Mouse (Mus musculus) mature B cell (primary cell): Measurements from ENCODE around the gene Smpdl3b.
"Not testable (repeated sequence)": the region's sequence is repeated elsewhere in the genome, so short reads cannot be mapped to it uniquely, and the experiment has no call there.

ENCODE experiments used
- in situ Hi-C: fragments of 300-500 bp; cut with MboI; formaldehyde crosslinking; loops from 2 replicates; pipeline ENCODE4 v1.14.3; 2019

Smpdl3b gene

GRCm38 (mm10) chr4:132756974-132757373 lies at the start of gene Smpdl3b:
Smpdl3b (minus strand) TSS chr4:132757252.
- in situ Hi-C loops: no loop called here

- in situ Hi-C loops: no loop called here
Measured at GRCm38 (mm10) chr4:132806620-132807191, 49.7 kb upstream of the Smpdl3b start.

GRCm38 (mm10) chr4:132805599-132806197 lies 48.6 kb upstream of the Smpdl3b start:
- in situ Hi-C loops: no loop called here

GRCm38 (mm10) chr4:132805146-132805545 lies 48.1 kb upstream of the Smpdl3b start:
- in situ Hi-C loops: no loop called here

GRCm38 (mm10) chr4:132804331-132804730 lies 47.3 kb upstream of the Smpdl3b start:
- in situ Hi-C loops: no loop called here

- in situ Hi-C loops: no loop called here
Measured at GRCm38 (mm10) chr4:132803876-132804275, 46.8 kb upstream of the Smpdl3b start.

- in situ Hi-C loops: no loop called here
Measured at GRCm38 (mm10) chr4:132803212-132803611, 46.2 kb upstream of the Smpdl3b start.

- in situ Hi-C loops: no loop called here
Measured at GRCm38 (mm10) chr4:132802171-132802637, 45.2 kb upstream of the Smpdl3b start.

- in situ Hi-C loops: no loop called here
Measured at GRCm38 (mm10) chr4:132801176-132802077, 44.4 kb upstream of the Smpdl3b start.

- in situ Hi-C loops: no loop called here
Measured at GRCm38 (mm10) chr4:132799845-132800244, 42.8 kb upstream of the Smpdl3b start.

- in situ Hi-C loops: not testable (repeated sequence)
Measured at GRCm38 (mm10) chr4:132798666-132799065, 41.6 kb upstream of the Smpdl3b start.

- in situ Hi-C loops: no loop called here
Measured at GRCm38 (mm10) chr4:132798028-132798427, 41.0 kb upstream of the Smpdl3b start.

GRCm38 (mm10) chr4:132797461-132797860 lies 40.4 kb upstream of the Smpdl3b start:
- in situ Hi-C loops: no loop called here

- in situ Hi-C loops: no loop called here
Measured at GRCm38 (mm10) chr4:132796196-132796886, 39.3 kb upstream of the Smpdl3b start, which contains the start of gene Themis2. Themis2 (minus strand) TSS chr4:132796387.

GRCm38 (mm10) chr4:132795171-132795570 lies 38.1 kb upstream of the Smpdl3b start:
- in situ Hi-C loops: no loop called here

- in situ Hi-C loops: no loop called here
Measured at GRCm38 (mm10) chr4:132794760-132795159, 37.7 kb upstream of the Smpdl3b start.

GRCm38 (mm10) chr4:132794028-132794427 lies 37.0 kb upstream of the Smpdl3b start:
- in situ Hi-C loops: no loop called here

GRCm38 (mm10) chr4:132793322-132794004 lies 36.4 kb upstream of the Smpdl3b start:
- in situ Hi-C loops: not testable (repeated sequence)

- in situ Hi-C loops: no loop called here
Measured at GRCm38 (mm10) chr4:132789731-132790130, 32.7 kb upstream of the Smpdl3b start.

- in situ Hi-C loops: no loop called here
Measured at GRCm38 (mm10) chr4:132785228-132785627, 28.2 kb upstream of the Smpdl3b start.

GRCm38 (mm10) chr4:132783732-132784131 lies 26.7 kb upstream of the Smpdl3b start:
- in situ Hi-C loops: no loop called here
